Mouse (Mus musculus): ENCODE measurements around the gene Tmem108. TPM values are rescaled to one million over a fixed set of nuclear protein-coding genes. Genes with fewer than 3 reads are reported as not detected.

Tmem108 gene
- total RNA-seq, 2 experiments from 2014 or later: 17.6 to 21.9 TPM

GRCm38 (mm10) chr9:103580621-103581020 is 181.0 kb downstream of the Tmem108 start:
- DNase-seq: no peak

GRCm38 (mm10) chr9:103580186-103580585 is 181.5 kb downstream of the Tmem108 start:
- no peak for DNase-seq

GRCm38 (mm10) chr9:103579411-103580026 is 182.1 kb downstream of the Tmem108 start:
- peak; percentile 44 for DNase-seq

- DNase-seq: no peak
These were observed 183.9 kb downstream of the Tmem108 start for GRCm38 (mm10) chr9:103577731-103578130.

GRCm38 (mm10) chr9:103577181-103577580 is 184.5 kb downstream of the Tmem108 start:
- no peak for DNase-seq

GRCm38 (mm10) chr9:103575901-103576300 is 185.7 kb downstream of the Tmem108 start:
- no peak for DNase-seq

GRCm38 (mm10) chr9:103573994-103574750 is 187.5 kb downstream of the Tmem108 start:
- DNase-seq: no peak

- DNase-seq: no peak
These were observed 191.4 kb downstream of the Tmem108 start for GRCm38 (mm10) chr9:103570158-103570741.

- peak; percentile 24 for DNase-seq
These were observed 192.7 kb downstream of the Tmem108 start for GRCm38 (mm10) chr9:103568983-103569382.

- DNase-seq: no peak
These were observed 196.5 kb downstream of the Tmem108 start for GRCm38 (mm10) chr9:103565186-103565585.

- DNase-seq: peak; percentile 74
These were observed 197.6 kb downstream of the Tmem108 start for GRCm38 (mm10) chr9:103563864-103564610.

- no peak for DNase-seq
These were observed 199.6 kb downstream of the Tmem108 start for GRCm38 (mm10) chr9:103562063-103562462.

GRCm38 (mm10) chr9:103558741-103559140 is 202.9 kb downstream of the Tmem108 start:
- no peak for DNase-seq

GRCm38 (mm10) chr9:103558240-103558639 is 203.4 kb downstream of the Tmem108 start:
- no peak for DNase-seq

- DNase-seq: no peak
These were observed 204.6 kb downstream of the Tmem108 start for GRCm38 (mm10) chr9:103557085-103557484.

- no peak for DNase-seq
These were observed 206.3 kb downstream of the Tmem108 start for GRCm38 (mm10) chr9:103555334-103555733.

GRCm38 (mm10) chr9:103550661-103551248 is 210.9 kb downstream of the Tmem108 start:
- no peak for DNase-seq

GRCm38 (mm10) chr9:103549178-103549577 is 212.5 kb downstream of the Tmem108 start:
- no peak for DNase-seq

- DNase-seq: no peak
These were observed 213.0 kb downstream of the Tmem108 start for GRCm38 (mm10) chr9:103548606-103549005.

GRCm38 (mm10) chr9:103546695-103547645 is 214.7 kb downstream of the Tmem108 start:
- DNase-seq: no peak

GRCm38 (mm10) chr9:103545729-103546128 is 215.9 kb downstream of the Tmem108 start:
- no peak for DNase-seq

All from heart, postnatal 4 days (tissue).